Mouse (Mus musculus) embryonic facial prominence, embryonic 11.5 days (tissue): ENCODE results near the gene Gtf2h3. TPM values are rescaled to one million over a fixed set of nuclear protein-coding genes. Genes with fewer than 3 reads are reported as not detected.

Source experiments
- ATAC-seq: fragments of 200-750 bp; cut with Nextera tagmentation; replicated peaks from 2 replicates; pipeline ENCODE4 v1.8.0; 2017; ENCODE audit warnings: low read depth; ENCODE audit not compliant: insufficient number of reproducible peaks, low FRiP score, low TSS enrichment
- DNase-seq: peaks from one replicate; pipeline ENCODE4 v3.0.0-alpha.2; 2015; ENCODE audit warnings: low spot score
- H3K27ac ChIP-seq: fragments of 300-500 bp; sonication (generic); replicated peaks from 2 replicates; pipeline ENCODE4 v1.5.1; 2014; ENCODE audit warnings: mild to moderate bottlenecking, low read depth, low read length, control low read depth
- H3K27me3 ChIP-seq: fragments of 300-500 bp; sonication (generic); 2 replicates; pipeline ENCODE4 v1.6.1; 2014; ENCODE audit warnings: mild to moderate bottlenecking, low read length, moderate library complexity, mixed read lengths; ENCODE audit not compliant: control insufficient read depth, insufficient read depth
- H3K36me3 ChIP-seq: fragments of 300-500 bp; sonication (generic); replicated peaks from 2 replicates; pipeline ENCODE4 v1.6.1; 2014; ENCODE audit warnings: low read depth, mild to moderate bottlenecking, low read length, moderate library complexity, mixed read lengths; ENCODE audit not compliant: control insufficient read depth, insufficient read depth
- H3K4me1 ChIP-seq: fragments of 300-500 bp; sonication (generic); 2 replicates; pipeline ENCODE4 v1.6.1; 2014; ENCODE audit warnings: low read length, mixed read lengths; ENCODE audit not compliant: control insufficient read depth, insufficient read depth
- H3K4me2 ChIP-seq: fragments of 300-500 bp; sonication (generic); 2 replicates; pipeline ENCODE4 v1.6.1; 2014; ENCODE audit warnings: low read depth, mild to moderate bottlenecking, control low read depth, low read length, moderate library complexity
- H3K4me3 ChIP-seq: fragments of 300-500 bp; sonication (generic); 2 replicates; pipeline ENCODE4 v1.5.1; 2014; ENCODE audit warnings: low read depth, low read length, control low read depth
- H3K9ac ChIP-seq: fragments of 300-500 bp; sonication (generic); replicated peaks from 2 replicates; pipeline ENCODE4 v1.6.1; 2014; ENCODE audit warnings: mild to moderate bottlenecking, control low read depth, low read length
- H3K9me3 ChIP-seq: fragments of 300-500 bp; sonication (generic); replicated peaks from 2 replicates; pipeline ENCODE4 v1.6.1; 2016; ENCODE audit warnings: mild to moderate bottlenecking, low read length, inconsistent platforms, mixed read lengths; ENCODE audit not compliant: control insufficient read depth
- WGBS: fragments of 180-500 bp; shearing (Covaris S2); extraction: QIAGEN DNeasy Blood & Tissue Kit; methylation state at CpG from one replicate; pipeline ENCODE4 v1.1.7; 2014; 5-methylcytosine and 5-hydroxymethylcytosine counted together
- polyA plus RNA-seq: library from polyadenylated mRNA; unstranded; fragments of >200 nt; fragmentation: Nextera tagmentation; extraction: Ambion mirVana; gene quantifications from 2 replicates; pipeline ENCODE4 v1.2.1, GENCODE M21; 2014

The Gtf2h3 gene
- polyA plus RNA-seq, 1 experiment from 2014 or later: 90.1 TPM

DNA sequence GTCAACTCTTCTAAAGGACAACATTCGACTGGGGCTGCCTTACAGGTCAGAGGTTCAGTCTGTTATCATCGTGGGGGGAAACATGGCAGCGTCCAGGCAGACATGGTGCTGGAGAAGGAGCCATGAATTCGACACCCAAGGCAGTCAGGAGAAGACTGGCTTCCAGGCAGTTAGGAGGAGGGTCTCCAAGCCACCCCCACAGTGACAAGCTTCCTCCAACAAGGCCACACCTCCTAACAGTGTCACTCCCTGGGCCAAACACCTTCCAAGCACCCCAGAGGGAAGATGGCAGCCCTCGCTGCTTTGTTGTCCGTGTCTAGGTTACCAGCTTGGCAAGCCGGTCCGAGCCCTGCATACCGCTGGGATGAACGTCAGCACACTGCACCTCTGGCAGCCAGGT, 39.8 kb downstream of the Gtf2h3 start:
- H3K4me1 ChIP-seq: no peaks in the 10 kb centered on the region
- WGBS: 84% methylated on average over 10 of the region's 10 CpGs
- H3K4me2 ChIP-seq: no peak overlapping the region
- H3K36me3 ChIP-seq: no peaks in the 10 kb centered on the region
- H3K4me3 ChIP-seq: no peak overlapping the region
- ATAC-seq: no peak
- H3K27me3 ChIP-seq: no peaks in the 10 kb centered on the region
- no peaks in the 10 kb centered on the region for H3K9me3 ChIP-seq
- DNase-seq: no peak
- H3K27ac ChIP-seq: no peak overlapping the region
- H3K9ac ChIP-seq: no peak overlapping the region

DNA sequence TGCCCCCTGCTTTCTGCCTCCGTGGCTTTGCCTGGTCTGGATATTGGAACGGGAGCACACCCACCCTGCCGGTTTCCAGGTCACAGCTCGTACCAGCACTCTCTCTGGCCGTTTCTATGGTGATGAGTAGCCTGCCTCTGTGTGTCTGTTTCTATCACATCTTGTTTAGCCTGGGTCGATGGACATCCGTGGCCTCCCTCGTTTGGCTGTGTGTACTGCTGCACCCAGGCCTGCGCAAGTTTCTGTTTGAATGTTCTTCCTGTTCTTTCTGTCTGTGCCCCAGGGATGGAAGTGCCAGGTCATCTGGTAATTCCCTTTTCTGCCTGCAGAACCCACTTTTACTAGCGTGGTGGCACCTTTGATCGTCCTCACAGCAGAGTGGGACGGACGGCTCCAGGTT, 42.4 kb downstream of the Gtf2h3 start:
- DNase-seq (no peak), ATAC-seq (no peak)
- H3K9me3 ChIP-seq: no peaks in the 10 kb centered on the region
- H3K9ac ChIP-seq: no peak overlapping the region
- H3K27ac ChIP-seq: no peak overlapping the region
- no peak overlapping the region for H3K4me3 ChIP-seq
- H3K36me3 ChIP-seq: no peaks in the 10 kb centered on the region
- H3K4me1 ChIP-seq: no peaks in the 10 kb centered on the region
- WGBS: 83% methylated on average over 13 of the region's 13 CpGs
- H3K4me2 ChIP-seq: no peak overlapping the region
- H3K27me3 ChIP-seq: no peaks in the 10 kb centered on the region

DNA sequence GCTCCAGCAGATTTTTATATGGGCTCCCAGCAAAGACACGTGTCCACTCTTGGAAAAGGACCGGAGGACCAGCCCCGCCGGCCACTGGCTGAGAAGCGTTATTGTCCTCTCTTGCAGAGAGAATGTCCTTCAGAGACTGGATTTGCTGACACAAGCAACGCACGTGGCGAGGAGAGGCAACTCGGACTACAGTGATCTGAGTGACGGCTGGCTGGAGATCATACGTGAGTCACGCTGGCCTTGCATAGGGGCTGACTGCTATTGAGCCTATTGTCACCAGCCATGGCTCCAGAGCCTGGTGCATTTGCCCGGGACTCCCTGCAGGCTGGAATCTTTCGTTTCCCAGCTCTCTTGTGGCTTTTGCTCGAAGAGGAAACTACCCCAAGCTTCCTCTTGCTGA, 44.0 kb downstream of the Gtf2h3 start:
- no peak overlapping the region for H3K9ac ChIP-seq

GRCm38 (mm10) chr5:124624291-124624690, 45.4 kb downstream of the Gtf2h3 start:
- Histone ChIP-seq H3K27me3 (no peaks in the 10 kb centered on the region), H3K36me3 (no peaks in the 10 kb centered on the region), H3K4me1 (no peaks in the 10 kb centered on the region), H3K4me3 (no peak overlapping the region), H3K4me2 (no peak overlapping the region), H3K27ac (no peak overlapping the region), H3K9ac (no peak overlapping the region), H3K9me3 (no peaks in the 10 kb centered on the region)
- DNase-seq (no peak), ATAC-seq (no peak)
- 89% methylated on average over 9 of the region's 9 CpGs for WGBS

More for the DNA sequence above, 44.0 kb downstream of the Gtf2h3 start:
- Histone ChIP-seq H3K9me3 (no peaks in the 10 kb centered on the region), H3K4me2 (no peak overlapping the region), H3K4me1 (no peaks in the 10 kb centered on the region), H3K36me3 (no peaks in the 10 kb centered on the region), H3K4me3 (no peak overlapping the region), H3K27me3 (no peaks in the 10 kb centered on the region), H3K27ac (no peak overlapping the region)
- ATAC-seq (no peak), DNase-seq (no peak)
- 88% methylated on average over 15 of the region's 15 CpGs for WGBS

GRCm38 (mm10) chr5:124628448-124629363, 49.8 kb downstream of the Gtf2h3 start, which contains the start of gene Atp6v0a2:
Gene Atp6v0a2 (plus strand): TSS chr5:124628576.
- Histone ChIP-seq H3K9ac (peak within 1 kb of the TSS; percentile 85), H3K27ac (peak within 1 kb of the TSS; percentile 28; the same call in 1 of the 2 replicates), H3K4me2 (peak within 1 kb of the TSS; percentile 81), H3K27me3 (no peaks in the 10 kb centered on the region), H3K4me1 (peaks cover 5% of the 10 kb centered on the region), H3K9me3 (no peaks in the 10 kb centered on the region), H3K4me3 (peak within 1 kb of the TSS; percentile 92), H3K36me3 (no peaks in the 10 kb centered on the region)
- DNase-seq (peak; percentile 94), ATAC-seq (peak; percentile 90)
- WGBS: under 1% methylated on average over 50 of the region's 58 CpGs

DNA sequence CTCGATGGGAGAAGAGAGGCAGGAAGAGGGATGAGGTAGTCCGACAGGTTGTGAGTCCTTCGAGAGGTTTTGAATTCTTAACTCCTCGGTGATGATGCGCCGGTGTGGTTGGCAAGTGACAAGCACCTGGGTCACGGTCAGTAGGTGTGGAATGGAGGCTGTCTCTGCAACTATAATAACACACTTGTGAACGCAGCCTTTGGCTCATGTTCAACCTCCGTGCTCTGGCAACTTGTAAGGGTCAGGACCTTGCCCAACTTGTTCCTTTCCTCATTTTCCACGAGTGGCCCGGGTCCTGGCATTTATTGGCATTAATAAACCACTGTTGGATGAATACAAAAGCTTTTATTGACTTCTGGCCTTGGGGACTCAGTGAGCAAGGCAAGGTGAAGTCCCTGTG, 50.7 kb downstream of the Gtf2h3 start:
- H3K4me1 ChIP-seq: peaks cover 5% of the 10 kb centered on the region
- DNase-seq (no peak), ATAC-seq (no peak)
- H3K4me3 ChIP-seq: peak overlapping the region; percentile 92
- peak overlapping the region; percentile 85 for H3K9ac ChIP-seq
- peak overlapping the region; percentile 81 for H3K4me2 ChIP-seq
- WGBS: 24% methylated on average over 11 of the region's 11 CpGs
- H3K27ac ChIP-seq: no peak overlapping the region
- H3K9me3 ChIP-seq: no peaks in the 10 kb centered on the region
- no peaks in the 10 kb centered on the region for H3K36me3 ChIP-seq
- no peaks in the 10 kb centered on the region for H3K27me3 ChIP-seq

DNA sequence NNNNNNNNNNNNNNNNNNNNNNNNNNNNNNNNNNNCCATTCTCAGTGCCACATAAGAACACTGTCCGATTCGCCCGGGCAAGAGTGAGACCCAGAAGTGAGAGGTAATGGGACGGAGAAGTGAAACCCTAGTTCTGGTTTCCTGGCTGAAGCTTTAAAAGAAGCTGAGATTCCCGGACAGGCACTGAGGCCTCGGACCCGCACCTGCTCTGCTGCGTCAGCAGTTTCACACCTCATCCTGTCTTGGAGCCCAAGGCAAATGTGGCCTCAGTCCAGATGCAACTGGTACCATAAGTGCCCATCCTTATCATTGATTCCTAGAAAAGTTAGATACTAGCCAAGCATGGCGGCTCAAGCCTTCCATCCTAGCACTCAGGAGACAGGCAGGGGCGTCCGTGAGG, 52.7 kb downstream of the Gtf2h3 start:
- ATAC-seq (no peak), DNase-seq (no peak)
- Histone ChIP-seq H3K36me3 (no peaks in the 10 kb centered on the region), H3K9ac (no peak overlapping the region), H3K27me3 (no peaks in the 10 kb centered on the region), H3K27ac (no peak overlapping the region), H3K4me2 (no peak overlapping the region), H3K4me3 (no peak overlapping the region), H3K4me1 (peaks cover 5% of the 10 kb centered on the region), H3K9me3 (no peaks in the 10 kb centered on the region)
- 95% methylated on average over 11 of the region's 11 CpGs for WGBS

- H3K9me3 ChIP-seq: no peaks in the 10 kb centered on the region
- H3K9ac ChIP-seq: no peak overlapping the region
- ATAC-seq: no peak
- no peak overlapping the region for H3K4me3 ChIP-seq
- H3K27ac ChIP-seq: no peak overlapping the region
- peaks cover 2% of the 10 kb centered on the region; the same call in 1 of the 2 replicates for H3K36me3 ChIP-seq
- WGBS: 82% methylated on average over 5 of the region's 5 CpGs
- no peak for DNase-seq
- no peaks in the 10 kb centered on the region for H3K27me3 ChIP-seq
- H3K4me1 ChIP-seq: peaks cover 5% of the 10 kb centered on the region
- no peak overlapping the region for H3K4me2 ChIP-seq
Measured at GRCm38 (mm10) chr5:124632461-124632860, 53.5 kb downstream of the Gtf2h3 start.
